Mouse (Mus musculus) spleen, postnatal 4 days (tissue): Measurements from ENCODE around the gene Ptprt.

ENCODE experiments used
- DNase-seq, 2 experiments: peaks; one replicate each; pipeline ENCODE4 v3.0.0; 2022; ENCODE audit warnings: low spot score in 2 of 2

Gene Ptprt

DNA sequence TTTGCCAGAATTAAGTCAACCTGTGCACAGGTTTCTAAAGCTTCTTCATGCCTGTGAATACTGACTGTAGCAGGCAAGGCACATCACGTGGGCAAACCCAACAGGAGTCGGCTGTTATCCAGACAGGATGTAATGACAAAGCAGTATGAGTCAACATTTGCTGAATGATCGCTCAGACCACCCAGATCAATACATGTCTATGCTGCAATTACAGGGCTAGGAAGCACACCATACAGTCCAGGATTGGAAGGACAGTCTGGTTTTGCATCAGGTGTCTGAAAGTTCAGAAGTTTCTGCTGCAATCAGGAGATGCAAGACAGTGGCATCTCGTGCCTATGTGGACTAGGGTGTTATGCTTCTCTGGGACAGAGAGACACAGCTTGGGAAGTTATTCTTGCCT, 716.3 kb downstream of the Ptprt start:
- DNase-seq = no peak

DNA sequence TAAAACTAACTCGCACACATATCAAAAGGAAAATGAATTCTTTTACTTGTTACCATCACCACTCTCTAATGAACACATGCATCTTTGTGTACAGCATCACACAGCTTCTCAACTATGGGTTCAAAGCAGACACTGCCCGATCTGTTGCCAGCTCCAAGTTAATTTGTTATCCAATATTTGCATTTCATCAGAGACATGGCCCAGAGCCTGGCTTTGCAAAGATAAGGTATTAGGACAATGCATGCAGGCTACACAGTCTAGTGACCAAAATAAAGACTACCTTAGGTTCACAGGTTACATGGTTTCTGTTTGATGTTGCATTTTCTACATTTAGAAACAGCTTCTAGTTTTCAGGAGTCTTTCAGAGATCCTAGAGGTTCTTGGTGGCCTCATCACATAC, 719.0 kb downstream of the Ptprt start:
- DNase-seq = no peak

DNA sequence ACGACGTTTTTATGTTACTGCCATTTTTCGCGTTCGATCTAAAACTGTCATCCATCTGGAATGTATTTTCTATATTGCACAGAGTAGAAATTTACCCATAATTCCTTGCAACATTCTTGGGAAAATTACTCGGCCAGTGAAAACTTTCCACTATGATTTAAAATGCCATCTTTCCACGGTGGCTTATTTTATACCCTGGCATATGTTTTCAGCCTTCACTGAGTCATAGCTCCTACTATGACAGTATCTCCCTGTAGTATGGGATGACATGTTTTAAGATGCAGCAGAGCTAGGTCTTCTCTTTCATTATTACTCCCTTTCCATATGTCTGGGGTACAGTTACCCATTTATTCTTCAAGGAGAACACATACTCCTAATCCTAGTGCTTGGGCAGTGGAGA, 753.7 kb downstream of the Ptprt start:
- no peak for DNase-seq

DNA sequence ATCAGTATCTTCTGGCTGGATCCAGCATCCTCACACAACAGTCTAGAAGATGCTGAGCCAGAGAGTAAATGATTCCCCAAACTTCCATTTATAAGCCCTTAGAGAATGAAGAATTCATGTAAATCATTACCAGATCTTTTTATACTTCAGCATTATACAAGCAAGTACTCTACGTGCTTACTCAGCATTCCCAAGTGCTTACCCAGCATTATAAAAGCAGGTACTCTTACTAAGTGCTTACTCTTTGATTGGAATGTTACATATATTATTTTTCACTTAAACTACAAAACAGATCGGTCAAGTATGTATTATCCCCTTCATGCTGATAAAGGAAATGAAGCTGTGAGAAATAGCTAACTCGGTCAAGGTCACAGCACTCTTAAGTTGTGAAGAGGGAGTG, 758.8 kb downstream of the Ptprt start:
- DNase-seq = no peak

DNA sequence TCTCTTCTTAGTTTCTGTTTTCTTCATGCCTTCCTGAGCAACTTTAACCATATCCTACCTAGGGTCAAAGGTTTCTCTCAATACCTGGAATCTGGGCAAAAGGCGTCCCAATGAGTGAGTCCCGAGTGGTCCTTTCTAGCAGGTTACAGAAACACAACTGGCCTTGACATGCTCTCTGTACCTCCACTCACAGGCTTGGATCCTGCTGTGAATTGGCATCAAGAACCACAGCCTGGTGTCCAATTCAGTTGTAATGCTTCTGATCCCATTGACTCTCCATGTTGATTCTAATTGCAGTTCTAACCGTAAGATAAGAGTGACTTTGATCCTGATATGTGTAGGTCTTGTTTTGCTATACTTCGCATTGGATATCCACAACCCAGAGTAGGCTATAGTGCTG, 776.5 kb downstream of the Ptprt start:
- no peak for DNase-seq

DNA sequence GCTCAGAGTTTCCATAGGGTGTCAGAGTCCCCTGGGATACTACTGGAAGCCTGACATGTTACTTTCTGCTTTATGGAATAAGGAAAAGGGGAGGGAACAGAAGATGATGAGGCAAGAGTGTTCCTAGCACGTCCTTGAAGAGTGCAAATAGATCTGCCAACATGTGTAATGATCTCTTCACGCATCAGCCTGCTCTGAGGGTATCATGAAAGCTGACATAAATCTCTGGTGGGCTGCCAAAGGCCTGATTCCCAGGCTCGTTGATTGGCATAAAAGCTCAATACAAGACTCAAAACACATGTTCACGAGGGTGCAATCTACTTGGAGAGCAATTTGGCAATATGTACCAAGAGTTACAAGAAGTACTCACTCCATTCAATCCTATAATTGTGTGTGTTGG, 778.4 kb downstream of the Ptprt start:
- no peak for DNase-seq

DNA sequence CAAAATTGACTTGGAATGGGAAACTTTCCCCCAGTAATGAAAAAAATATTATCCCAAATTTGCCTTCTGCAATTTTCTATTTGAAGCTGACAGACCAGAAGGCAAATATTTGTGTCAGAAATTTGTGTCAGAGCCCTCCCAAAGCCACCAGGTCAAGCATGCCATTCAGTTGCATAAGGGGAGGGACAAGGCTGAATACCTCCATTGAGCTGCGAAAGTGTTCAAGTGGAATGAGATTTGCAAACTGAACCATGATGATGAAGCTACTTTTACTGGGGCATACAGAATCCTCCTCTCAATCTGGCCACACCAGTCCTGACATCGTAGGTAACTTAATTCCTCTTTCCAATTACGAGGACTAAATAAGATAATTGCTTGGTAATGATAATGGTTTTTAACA, 780.0 kb downstream of the Ptprt start:
- DNase-seq = no peak

DNA sequence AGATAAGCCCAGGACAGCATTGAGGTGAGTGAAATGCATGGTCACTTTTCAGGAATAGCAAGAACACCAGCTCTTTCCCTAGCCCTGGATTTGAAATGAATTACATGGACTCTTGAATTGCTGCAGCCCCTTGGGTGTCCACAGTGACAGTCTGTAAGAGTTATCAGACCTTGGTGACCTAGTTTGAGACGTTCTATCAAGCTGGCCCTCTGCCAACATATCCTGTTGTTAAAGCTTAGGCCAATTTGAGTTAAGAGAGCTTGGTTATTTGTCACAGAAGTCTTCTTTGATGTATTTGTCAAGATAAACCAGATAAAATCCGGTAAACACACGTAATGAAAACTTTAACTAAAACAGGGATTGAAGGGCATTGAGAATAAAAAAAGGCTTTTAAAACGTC, 795.7 kb downstream of the Ptprt start:
- DNase-seq = no peak

DNA sequence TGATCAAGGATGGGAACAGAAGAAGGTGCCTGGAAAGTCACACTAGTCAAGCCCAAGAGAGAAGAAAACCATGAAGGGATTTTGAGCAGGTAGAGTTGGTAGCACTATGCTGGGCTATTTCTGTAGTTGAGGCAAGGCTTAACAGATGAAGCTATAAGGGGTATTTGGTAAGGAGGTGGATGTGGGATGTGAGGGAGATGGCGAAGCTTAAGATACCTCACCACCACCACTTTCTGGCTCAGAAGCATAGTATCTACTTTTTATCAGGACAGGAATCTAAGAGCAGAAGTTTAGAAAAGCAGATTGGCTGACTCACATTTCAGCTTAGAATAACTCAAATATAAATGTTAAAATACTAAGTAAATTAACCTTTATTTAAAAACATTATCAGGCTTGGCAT, 802.1 kb downstream of the Ptprt start:
- no peak for DNase-seq

DNA sequence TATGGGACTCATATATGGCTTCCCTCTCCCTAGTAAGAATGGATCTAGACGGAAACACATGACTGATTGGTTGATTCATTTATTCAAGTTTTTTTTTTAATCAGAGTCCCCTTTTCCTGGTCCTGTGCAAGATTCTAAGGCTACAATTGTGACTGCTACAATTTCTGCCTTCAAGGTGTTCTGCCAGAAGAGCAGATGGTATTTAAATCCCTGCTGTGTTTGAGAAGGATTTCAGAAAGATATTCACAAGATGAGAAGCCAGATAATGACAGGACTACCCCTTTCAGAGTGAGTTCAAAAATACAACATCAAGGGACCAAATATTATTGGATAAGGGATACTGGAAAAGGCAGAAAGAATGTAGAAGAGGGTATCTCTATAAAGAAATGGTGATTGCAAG, 802.6 kb downstream of the Ptprt start:
- no peak for DNase-seq

DNA sequence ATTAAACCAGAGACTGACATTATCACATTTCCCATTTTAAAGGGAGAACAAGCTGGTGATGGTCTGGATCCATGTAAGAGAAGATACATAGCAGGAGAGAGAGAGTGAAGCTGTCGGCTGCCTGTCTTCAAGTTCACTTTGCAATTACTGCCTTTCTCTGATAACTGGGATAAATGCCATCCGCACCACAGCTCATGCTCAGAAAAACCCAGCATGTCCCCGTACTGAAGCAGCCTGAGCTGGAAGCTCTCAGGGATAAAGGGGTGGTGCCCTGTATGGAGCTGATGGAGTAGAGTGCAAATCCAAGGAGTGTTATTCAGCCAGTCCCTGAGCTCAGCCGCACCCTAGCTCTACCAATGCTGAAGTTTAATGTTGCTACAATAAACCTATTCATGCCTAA, 825.9 kb downstream of the Ptprt start:
- peak in 1 of 2 experiments; percentile 22 for DNase-seq

DNA sequence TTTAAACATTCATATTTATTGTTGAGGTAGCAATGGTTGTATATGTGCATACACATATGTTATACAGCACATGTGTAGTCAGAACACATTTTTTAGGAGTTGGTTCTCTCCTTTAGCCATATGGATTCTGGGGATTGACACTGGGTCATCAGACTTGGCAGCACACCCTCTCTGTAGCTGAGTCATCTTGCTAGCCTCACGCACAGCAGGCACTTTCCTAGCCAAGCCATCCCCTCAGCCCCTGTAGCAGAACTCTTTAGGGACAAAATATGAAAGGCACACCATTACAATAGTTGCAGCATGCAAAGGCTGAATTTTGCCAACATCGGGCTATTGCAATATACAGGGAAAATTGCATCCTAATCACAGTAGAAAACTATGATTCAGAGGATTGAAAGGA, 827.1 kb downstream of the Ptprt start:
- DNase-seq = peak in 1 of 2 experiments; percentile 29

DNA sequence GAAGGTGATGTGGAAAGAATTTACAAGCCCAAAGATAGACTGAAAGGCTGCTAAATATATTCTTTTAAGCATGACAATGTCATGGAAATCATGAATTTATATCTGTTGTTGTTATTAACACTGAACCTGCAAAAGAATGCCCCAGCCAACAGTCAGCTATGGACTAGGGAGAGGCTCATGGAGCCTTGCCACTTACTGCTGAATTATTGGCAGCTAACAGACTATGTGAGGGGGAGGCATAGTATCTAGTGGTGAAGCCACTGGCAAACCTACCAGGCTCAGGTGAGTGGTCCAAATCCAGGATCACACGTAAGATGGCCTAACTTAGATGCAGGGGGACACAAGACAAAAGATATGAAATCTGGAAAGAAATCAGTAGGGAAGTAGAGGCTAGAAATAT, 847.6 kb downstream of the Ptprt start:
- no peak for DNase-seq

DNA sequence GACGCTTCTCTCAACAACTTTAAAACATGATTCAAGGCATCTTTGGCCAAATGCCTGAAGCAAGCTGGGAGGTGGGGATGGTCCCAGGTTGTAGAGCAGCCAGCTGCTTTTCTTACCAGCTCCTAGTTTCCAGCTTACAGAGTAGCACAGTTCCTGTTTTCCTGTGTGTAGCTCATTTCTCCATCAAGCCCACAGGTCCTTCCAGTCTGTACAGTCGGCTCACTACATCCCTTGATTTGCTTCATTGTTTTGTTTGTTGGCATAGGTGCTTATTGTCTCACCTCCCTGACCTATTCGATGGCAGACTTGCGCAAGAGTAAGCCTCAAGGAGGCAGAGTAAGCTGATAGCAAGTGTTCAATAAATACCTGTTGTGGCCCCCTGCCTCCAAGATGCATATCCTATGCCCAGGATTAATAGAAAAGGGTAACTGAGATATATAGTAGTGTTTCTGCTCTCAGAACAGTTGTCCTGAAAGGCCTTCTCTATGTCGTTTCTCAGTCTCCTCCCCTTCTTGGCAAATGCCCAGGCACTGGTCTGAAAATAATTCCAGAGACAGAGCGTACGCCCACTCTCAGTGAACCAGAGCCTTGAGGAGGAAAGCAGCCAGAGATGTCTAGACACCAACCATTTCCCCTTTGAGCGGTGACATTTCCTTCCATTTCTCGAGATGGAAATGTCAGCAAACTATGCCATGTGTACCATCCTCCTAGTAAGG, 852.7 kb downstream of the Ptprt start:
- DNase-seq = no peak

DNA sequence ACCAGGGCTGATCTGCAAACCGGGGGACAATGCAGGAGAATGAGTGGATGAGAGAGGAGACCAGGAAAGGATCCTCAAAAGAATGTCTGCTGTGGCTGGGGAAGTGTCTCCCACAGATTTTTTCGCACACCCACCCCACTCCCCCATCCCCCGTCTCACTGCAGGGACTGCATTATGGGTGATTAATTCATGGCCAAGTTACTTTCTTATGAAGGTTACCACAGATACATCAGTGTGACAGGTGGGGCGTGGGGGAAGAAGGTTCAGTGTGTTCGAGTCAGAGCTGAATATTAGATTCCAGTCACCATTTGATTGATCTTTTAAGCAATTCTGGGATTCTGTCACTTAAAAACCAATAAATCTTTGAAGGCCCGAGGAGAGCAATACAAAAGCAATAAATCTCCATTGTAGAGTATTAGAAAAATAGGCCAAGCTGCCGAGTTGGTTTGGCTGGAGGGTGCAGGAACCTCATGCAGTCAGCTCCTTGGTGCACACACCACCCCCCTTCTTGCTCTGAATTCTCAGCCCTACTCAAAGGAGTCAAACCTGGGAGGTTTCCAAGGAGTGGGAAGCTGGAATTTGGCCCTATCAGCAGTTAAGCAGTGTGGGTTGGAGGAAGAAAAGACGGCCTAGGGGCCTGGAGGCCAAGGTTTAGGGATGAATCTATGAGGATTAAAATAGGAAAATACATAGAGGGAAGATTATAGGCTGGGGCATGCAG, 854.5 kb downstream of the Ptprt start:
- no peak for DNase-seq

DNA sequence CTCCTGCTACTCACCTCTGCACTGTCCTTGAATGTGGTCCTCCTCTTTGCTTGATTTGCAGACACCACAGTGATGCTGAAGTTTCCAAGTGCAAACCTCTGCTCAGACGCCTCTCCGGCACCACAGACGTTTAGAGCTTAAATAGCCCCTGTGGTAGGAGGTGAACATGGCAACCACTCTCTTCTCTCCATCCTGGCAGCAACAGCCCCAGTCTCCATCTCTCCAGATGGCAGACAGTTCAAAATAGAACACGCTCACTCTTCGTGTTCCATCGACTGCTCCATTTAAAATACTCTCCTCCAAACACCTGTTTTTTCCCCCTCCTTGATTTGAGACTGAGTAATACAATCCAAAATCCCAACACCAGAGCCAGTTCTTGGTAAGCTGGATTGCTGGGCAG, 861.0 kb downstream of the Ptprt start:
- no peak for DNase-seq

DNA sequence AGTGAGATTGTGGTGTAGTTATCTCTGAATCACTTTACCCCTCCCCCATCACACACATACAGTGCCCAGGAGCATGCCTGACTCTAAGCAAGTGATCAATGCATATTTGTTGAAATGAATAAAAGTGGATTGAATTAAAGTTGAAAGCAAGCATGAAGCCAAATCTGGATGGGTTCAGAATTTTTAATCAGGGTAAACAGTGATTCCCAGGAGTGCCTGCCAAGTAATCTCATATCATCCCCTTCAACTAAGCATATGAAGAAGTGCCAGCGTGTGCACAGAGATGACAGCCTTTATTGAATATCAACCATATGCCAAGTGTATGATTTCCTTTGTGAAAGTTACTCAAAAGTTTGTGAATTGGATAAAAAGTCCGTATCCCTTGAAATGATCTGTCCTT, 893.4 kb downstream of the Ptprt start:
- no peak for DNase-seq

DNA sequence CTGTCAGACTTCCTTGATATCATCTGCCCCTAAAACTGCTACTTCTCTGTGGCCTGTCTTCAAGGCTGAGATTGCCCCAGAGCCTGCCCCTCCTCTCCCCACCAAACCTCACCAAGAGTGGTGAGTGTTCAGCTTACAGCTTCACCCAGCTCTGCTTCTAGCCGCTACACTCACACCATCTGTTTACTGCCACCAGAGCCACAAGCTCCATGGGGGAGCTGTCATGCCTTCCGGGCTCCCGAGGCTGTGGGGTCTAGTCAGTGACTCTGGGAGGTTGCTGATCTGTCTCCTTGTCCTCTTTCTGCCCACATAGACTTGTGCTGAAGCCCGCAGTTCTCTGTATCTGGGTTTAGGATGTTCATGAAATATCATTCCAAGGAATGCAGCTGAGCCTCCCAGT, 947.9 kb downstream of the Ptprt start:
- no peak for DNase-seq

DNA sequence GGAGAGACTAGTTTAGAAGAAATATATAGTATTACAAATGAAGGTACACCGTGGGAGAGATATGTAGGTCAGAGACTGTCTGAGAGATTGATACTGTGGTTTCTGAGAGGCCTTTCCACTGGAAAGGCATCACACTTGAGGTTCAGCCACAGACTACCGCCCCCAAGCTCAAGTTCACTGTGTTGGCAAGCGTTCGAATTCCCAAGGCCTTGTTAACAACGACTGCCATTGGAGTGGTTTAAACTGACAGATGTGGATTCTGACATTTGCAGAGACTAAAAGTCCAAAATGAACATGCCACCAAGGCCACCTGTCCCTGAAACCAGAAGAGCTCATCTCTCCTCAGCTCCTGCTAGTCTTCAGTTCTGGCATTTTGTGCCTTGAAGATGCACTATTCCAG, 951.6 kb downstream of the Ptprt start:
- no peak for DNase-seq

DNA sequence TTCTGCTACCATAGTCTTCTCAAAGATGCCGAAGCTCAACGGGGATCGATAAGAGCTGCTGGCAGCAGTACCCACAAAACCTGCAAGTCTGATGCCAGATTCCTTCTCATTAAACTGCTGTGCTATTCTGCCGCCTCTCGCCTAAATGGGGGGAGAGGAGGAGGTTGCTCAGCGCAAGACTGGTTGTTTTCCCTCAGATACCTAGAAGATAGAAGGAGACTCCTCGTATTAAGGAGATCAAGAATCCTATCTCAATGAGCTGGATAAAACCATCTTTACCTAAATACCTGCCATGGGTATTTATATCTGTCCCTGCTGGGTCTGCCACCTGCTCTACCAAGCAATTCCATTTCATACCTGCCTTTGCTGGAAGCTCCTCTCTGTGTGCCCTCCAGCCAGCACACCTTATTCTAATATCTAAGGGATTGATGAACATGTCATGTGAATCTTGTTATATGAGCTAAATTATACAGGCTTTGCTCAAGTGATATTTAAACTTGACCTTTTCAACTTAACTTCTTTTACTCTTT, 954.5 kb downstream of the Ptprt start:
- DNase-seq = no peak

DNA sequence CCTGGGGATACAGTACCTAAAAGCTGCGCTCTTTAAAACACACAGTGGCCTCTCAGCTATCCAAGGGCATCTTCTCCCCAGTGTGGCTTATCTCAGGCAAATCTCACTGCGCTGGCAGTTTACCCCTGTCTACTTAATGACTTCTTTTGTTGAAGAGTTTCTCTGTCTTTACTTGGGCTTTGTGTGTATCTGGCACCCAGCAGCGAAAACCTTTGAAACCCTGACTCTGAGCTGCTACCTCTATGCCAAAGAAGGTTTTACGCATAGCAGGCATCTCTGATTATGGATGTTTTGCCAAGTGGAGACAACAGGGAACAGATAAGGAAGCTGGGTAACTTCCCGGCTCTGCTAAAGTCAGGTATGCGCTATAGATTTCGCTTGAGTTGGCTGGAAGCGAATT, 956.1 kb downstream of the Ptprt start:
- DNase-seq = no peak

DNA sequence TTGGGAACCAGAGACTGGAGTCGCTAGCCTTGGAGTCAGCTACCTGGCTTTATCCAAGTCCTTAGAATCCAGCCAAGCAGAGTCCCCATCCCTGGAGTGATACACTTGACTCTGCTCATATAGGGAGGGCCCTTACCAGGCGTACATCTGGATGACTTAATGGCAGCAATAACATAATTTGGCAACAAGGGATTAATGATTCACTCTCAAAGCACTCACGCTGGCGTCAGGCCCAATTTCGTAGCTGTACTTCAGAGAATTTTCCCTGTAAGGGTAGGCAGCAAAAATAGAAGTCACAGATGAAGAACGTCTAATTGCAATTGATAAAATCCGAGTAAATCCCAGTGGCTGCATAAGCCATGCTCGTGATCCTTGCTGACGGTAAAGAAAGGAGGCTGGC, 956.5 kb downstream of the Ptprt start:
- DNase-seq = no peak

DNA sequence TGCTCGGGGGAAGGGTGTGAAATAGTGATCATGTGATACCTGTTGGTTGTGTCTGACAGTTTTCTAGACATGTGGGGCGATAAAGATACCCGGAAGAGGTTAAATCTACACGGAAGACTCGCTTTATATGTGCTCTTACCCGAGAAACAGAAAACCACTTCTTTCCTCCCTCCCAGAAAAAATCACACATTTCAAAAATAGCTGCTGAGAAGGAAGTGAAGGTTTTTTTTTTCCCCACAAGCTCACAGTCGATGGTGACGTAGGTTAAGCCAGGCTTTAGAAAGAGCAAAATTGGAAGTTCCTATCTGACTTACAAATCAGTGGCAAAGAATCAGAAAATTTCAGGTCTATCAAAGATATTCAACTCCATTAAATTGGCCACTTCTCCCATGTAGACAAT, 965.1 kb downstream of the Ptprt start:
- DNase-seq = no peak
